Mouse (Mus musculus) ES-E14 (cell line): ENCODE measurements around the gene 5330417H12Rik.
A peak's percentile ranks its signal among the peaks of the same experiment; 100 is the strongest.

Experiments used
- CHD2 ChIP-seq: IDR thresholded peaks from 2 replicates; pipeline ENCODE4 v1.6.1; 2014; ENCODE audit warnings: mild to moderate bottlenecking, low read depth, low read length, inconsistent platforms
- HCFC1 ChIP-seq: IDR thresholded peaks from 2 replicates; pipeline ENCODE4 v1.6.1; 2012; ENCODE audit warnings: low read length, inconsistent platforms, borderline replicate concordance; ENCODE audit not compliant: insufficient read depth
- ZC3H11A ChIP-seq: IDR thresholded peaks from 2 replicates; pipeline ENCODE4 v1.6.1; 2012; ENCODE audit warnings: low read depth, mild to moderate bottlenecking, inconsistent platforms, low read length, borderline replicate concordance
- ZNF384 ChIP-seq: IDR thresholded peaks from 2 replicates; pipeline ENCODE4 v1.6.1; 2012; ENCODE audit warnings: low read depth, low read length, inconsistent platforms

DNA sequence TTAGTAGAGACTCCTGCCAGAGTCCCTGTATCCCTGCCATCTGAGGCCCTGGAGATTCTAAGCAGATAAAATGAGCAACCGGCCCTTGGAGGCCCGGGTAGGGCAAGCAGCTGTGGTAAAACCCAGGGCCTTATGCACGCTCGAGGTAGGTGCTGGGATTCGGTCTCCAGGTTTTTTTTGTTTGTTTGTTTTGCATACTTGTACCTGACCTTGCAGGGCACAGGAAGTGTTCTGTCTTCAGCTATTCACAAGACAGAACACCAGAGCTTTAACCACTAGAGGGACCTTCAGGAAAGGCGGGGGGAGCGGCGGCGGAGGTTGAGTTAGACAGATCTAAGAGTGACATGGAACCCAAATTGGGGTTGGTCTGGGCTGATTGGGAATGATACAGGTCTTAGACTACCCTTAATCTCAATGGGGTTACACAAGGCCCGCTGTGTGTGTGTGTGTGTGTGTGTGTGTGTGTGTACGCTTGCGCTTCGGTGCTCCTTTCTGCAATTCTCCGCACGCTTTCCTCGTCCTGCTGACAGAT is 30.6 kb downstream of the 5330417H12Rik start:
- TF ChIP-seq HCFC1, result no peak
- TF ChIP-seq ZC3H11A, result no peak
- no peak for TF ChIP-seq CHD2
- 0 out of 2 replicates have a peak, but pooled peaks have one; percentile 50 for TF ChIP-seq ZNF384
